Mouse (Mus musculus) heart, embryonic 10.5 days (tissue): ENCODE measurements around the gene Mpp3. TPM values are rescaled to one million over a fixed set of nuclear protein-coding genes. Genes with fewer than 3 reads are reported as not detected.

Experiments used
- DNase-seq: peaks from one replicate; pipeline ENCODE4 v3.0.0-alpha.2; 2017; ENCODE audit warnings: low spot score
- H3K27ac ChIP-seq: fragments of 300-500 bp; sonication (generic); 2 replicates; pipeline ENCODE4 v1.5.1; 2016; ENCODE audit warnings: mild to moderate bottlenecking
- H3K27me3 ChIP-seq: fragments of 300-500 bp; sonication (generic); 2 replicates; pipeline ENCODE4 v1.6.1; 2016; ENCODE audit warnings: mild to moderate bottlenecking; ENCODE audit not compliant: poor library complexity, insufficient read depth, severe bottlenecking
- H3K36me3 ChIP-seq: fragments of 300-500 bp; sonication (generic); 2 replicates; pipeline ENCODE4 v1.6.1; 2016; ENCODE audit warnings: mild to moderate bottlenecking, moderate library complexity
- H3K4me1 ChIP-seq: fragments of 300-500 bp; sonication (generic); 2 replicates; pipeline ENCODE4 v1.6.1; 2016; ENCODE audit warnings: mild to moderate bottlenecking
- H3K4me3 ChIP-seq: fragments of 300-500 bp; sonication (generic); 2 replicates; pipeline ENCODE4 v1.5.1; 2016; ENCODE audit warnings: mild to moderate bottlenecking, moderate library complexity
- H3K9me3 ChIP-seq: fragments of 300-500 bp; sonication (generic); 2 replicates; pipeline ENCODE4 v1.6.1; 2016; ENCODE audit warnings: mild to moderate bottlenecking, moderate library complexity
- WGBS: fragments of 180-500 bp; shearing (Covaris S2); methylation state at CpG from one replicate; pipeline ENCODE4 v1.1.7; 2016; 5-methylcytosine and 5-hydroxymethylcytosine counted together
- polyA plus RNA-seq: library from polyadenylated mRNA; unstranded; fragments of >200 nt; fragmentation: Nextera tagmentation; extraction: Ambion mirVana; gene quantifications from 2 replicates; pipeline ENCODE4 v1.2.1, GENCODE M21; 2016

Mpp3 gene
- polyA plus RNA-seq, 1 experiment from 2014 or later = 5.1 TPM

GRCm38 (mm10) chr11:102036336-102036735, 8.1 kb upstream of the Mpp3 start:
- 57% methylated on average over 7 of the region's 7 CpGs for WGBS
- Histone ChIP-seq H3K36me3 (no peaks in the 10 kb centered on the region), H3K27ac (no peak overlapping the region), H3K9me3 (no peaks in the 10 kb centered on the region), H3K4me3 (no peak overlapping the region), H3K4me1 (peaks cover 4% of the 10 kb centered on the region; the same call in 1 of the 2 replicates), H3K27me3 (peaks cover 15% of the 10 kb centered on the region)
- DNase-seq = no peak

- DNase-seq = no peak
- 0 out of 2 replicates have a peak, but pooled peaks cover 4% of the 10 kb centered on the region for H3K4me1 ChIP-seq
- no peak overlapping the region for H3K4me3 ChIP-seq
- H3K27ac ChIP-seq = no peak overlapping the region
- peaks cover 18% of the 10 kb centered on the region for H3K27me3 ChIP-seq
- no peaks in the 10 kb centered on the region for H3K36me3 ChIP-seq
- WGBS = 67% methylated on average over 5 of the region's 5 CpGs
- no peaks in the 10 kb centered on the region for H3K9me3 ChIP-seq
Measured at GRCm38 (mm10) chr11:102035456-102035960, 7.2 kb upstream of the Mpp3 start.

GRCm38 (mm10) chr11:102034887-102035286, 6.6 kb upstream of the Mpp3 start:
- peaks cover 19% of the 10 kb centered on the region for H3K27me3 ChIP-seq
- no peak overlapping the region for H3K4me3 ChIP-seq
- 0 out of 2 replicates have a peak, but pooled peaks cover 4% of the 10 kb centered on the region for H3K4me1 ChIP-seq
- no peak overlapping the region for H3K27ac ChIP-seq
- no peaks in the 10 kb centered on the region for H3K9me3 ChIP-seq
- no peak for DNase-seq
- H3K36me3 ChIP-seq = no peaks in the 10 kb centered on the region
- 79% methylated on average over 8 of the region's 8 CpGs for WGBS

- Histone ChIP-seq H3K4me1 (peaks cover under 1% of the 10 kb centered on the region; the same call in 1 of the 2 replicates), H3K36me3 (no peaks in the 10 kb centered on the region), H3K4me3 (no peak overlapping the region), H3K27me3 (peaks cover 23% of the 10 kb centered on the region), H3K9me3 (no peaks in the 10 kb centered on the region), H3K27ac (no peak overlapping the region)
- WGBS = 90% methylated on average over 12 of the region's 12 CpGs
- DNase-seq = no peak
Measured at GRCm38 (mm10) chr11:102033055-102033591, 4.9 kb upstream of the Mpp3 start.

GRCm38 (mm10) chr11:102031149-102031548, 2.9 kb upstream of the Mpp3 start:
- WGBS = 70% methylated on average over 7 of the region's 7 CpGs
- no peaks in the 10 kb centered on the region for H3K9me3 ChIP-seq
- DNase-seq = no peak

GRCm38 (mm10) chr11:102029966-102030365, 1.7 kb upstream of the Mpp3 start:
- 47% methylated on average over 7 of the region's 7 CpGs for WGBS
- Histone ChIP-seq H3K27ac (no peak overlapping the region), H3K9me3 (no peaks in the 10 kb centered on the region), H3K27me3 (peaks cover 34% of the 10 kb centered on the region), H3K36me3 (no peaks in the 10 kb centered on the region), H3K4me1 (peaks cover 26% of the 10 kb centered on the region), H3K4me3 (no peak overlapping the region)
- DNase-seq = no peak

More at GRCm38 (mm10) chr11:102031149-102031548, 2.9 kb upstream of the Mpp3 start:
- no peak overlapping the region for H3K27ac ChIP-seq
- H3K4me3 ChIP-seq = no peak overlapping the region
- H3K27me3 ChIP-seq = peaks cover 22% of the 10 kb centered on the region
- peaks cover 18% of the 10 kb centered on the region for H3K4me1 ChIP-seq
- H3K36me3 ChIP-seq = no peaks in the 10 kb centered on the region

- DNase-seq = no peak
- Histone ChIP-seq H3K4me3 (no peak overlapping the region), H3K36me3 (no peaks in the 10 kb centered on the region), H3K27ac (no peak overlapping the region), H3K9me3 (no peaks in the 10 kb centered on the region), H3K27me3 (peaks cover 40% of the 10 kb centered on the region), H3K4me1 (peaks cover 26% of the 10 kb centered on the region)
- 72% methylated on average over 4 of the region's 4 CpGs for WGBS
Measured at GRCm38 (mm10) chr11:102029304-102029703, 1.0 kb upstream of the Mpp3 start.

- WGBS = 6% methylated on average over 12 of the region's 12 CpGs
- Histone ChIP-seq H3K4me3 (peak overlapping the region; percentile 71), H3K27me3 (peaks cover 50% of the 10 kb centered on the region), H3K9me3 (no peaks in the 10 kb centered on the region), H3K36me3 (peaks cover 5% of the 10 kb centered on the region), H3K4me1 (peaks cover 26% of the 10 kb centered on the region), H3K27ac (peak overlapping the region; percentile 89)
- no peak for DNase-seq
Measured at GRCm38 (mm10) chr11:102027361-102028017, 772 bp downstream of the Mpp3 start.

- Histone ChIP-seq H3K27me3 (peaks cover 50% of the 10 kb centered on the region), H3K9me3 (no peaks in the 10 kb centered on the region), H3K4me3 (peak overlapping the region; percentile 71), H3K27ac (peak overlapping the region; percentile 89), H3K4me1 (peaks cover 26% of the 10 kb centered on the region), H3K36me3 (peaks cover 9% of the 10 kb centered on the region)
- peak; percentile 84 for DNase-seq
- WGBS = under 1% methylated on average over 45 of the region's 73 CpGs
Measured at GRCm38 (mm10) chr11:102026694-102027360, 1.4 kb downstream of the Mpp3 start.

GRCm38 (mm10) chr11:102025991-102026660, 2.1 kb downstream of the Mpp3 start:
- peak overlapping the region; percentile 71 for H3K4me3 ChIP-seq
- H3K9me3 ChIP-seq = no peaks in the 10 kb centered on the region
- DNase-seq = no peak
- H3K27me3 ChIP-seq = peaks cover 50% of the 10 kb centered on the region
- H3K4me1 ChIP-seq = peaks cover 26% of the 10 kb centered on the region
- WGBS = 3% methylated on average over 23 of the region's 23 CpGs
- H3K27ac ChIP-seq = peak overlapping the region; percentile 89
- peaks cover 9% of the 10 kb centered on the region for H3K36me3 ChIP-seq

- Histone ChIP-seq H3K36me3 (peaks cover 9% of the 10 kb centered on the region), H3K9me3 (no peaks in the 10 kb centered on the region), H3K4me1 (peaks cover 26% of the 10 kb centered on the region), H3K27me3 (peaks cover 46% of the 10 kb centered on the region), H3K4me3 (no peak overlapping the region), H3K27ac (no peak overlapping the region)
- no peak for DNase-seq
- WGBS = 35% methylated on average over 7 of the region's 7 CpGs
Measured at GRCm38 (mm10) chr11:102025354-102025753, 2.9 kb downstream of the Mpp3 start.

- peaks cover 9% of the 10 kb centered on the region for H3K36me3 ChIP-seq
- DNase-seq = no peak
- H3K27me3 ChIP-seq = peaks cover 46% of the 10 kb centered on the region
- 86% methylated on average over 4 of the region's 4 CpGs for WGBS
- H3K27ac ChIP-seq = no peak overlapping the region
- H3K4me3 ChIP-seq = no peak overlapping the region
- no peaks in the 10 kb centered on the region for H3K9me3 ChIP-seq
- peaks cover 26% of the 10 kb centered on the region for H3K4me1 ChIP-seq
Measured at GRCm38 (mm10) chr11:102024875-102025274, 3.4 kb downstream of the Mpp3 start.
